Mouse (Mus musculus) lung, postnatal 36 days (tissue): ENCODE measurements around the gene Cers5.
A peak's percentile ranks its signal among the peaks of the same experiment; 100 is the strongest.

Experiments
- DNase-seq: peaks from one replicate; pipeline ENCODE4 v3.0.0; 2022; ENCODE audit warnings: mixed read lengths

The Cers5 gene

DNA sequence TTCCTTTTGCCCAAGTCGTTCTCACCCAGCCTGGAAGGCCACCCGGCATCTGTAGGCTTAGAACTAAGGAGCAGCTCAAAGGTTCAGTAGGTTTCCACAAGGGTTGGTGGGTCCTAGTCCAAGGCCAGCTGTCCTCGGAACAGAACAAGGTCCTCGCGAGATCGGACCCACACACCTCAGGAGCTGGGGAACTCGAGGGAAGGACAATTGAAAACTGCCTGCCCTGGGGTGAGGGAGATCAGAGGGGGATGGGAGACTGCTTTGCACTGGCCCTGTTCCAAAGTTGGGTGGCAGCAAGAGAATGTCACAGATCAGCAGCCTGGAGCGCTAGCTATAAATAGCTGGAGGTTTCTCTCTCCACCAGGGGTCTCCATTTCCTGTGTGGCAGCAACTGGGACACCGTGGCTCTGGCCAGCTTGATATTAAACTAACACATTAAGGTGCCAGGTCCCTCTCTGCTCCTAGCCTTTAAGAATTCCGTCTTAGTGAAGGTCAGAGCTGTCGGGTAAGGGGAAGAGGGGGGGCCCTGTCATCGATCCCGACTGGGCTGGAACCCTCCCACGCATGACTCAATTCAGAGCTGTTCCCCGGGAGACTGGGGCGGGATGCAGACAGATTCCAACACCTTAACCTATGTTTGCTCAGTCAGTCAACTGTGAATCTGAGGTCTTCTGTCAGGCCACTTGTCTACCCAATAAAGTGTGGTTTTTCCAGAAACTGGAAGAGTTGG is 48.2 kb downstream of the Cers5 start:
- DNase-seq: peak; percentile 83

GRCm38 (mm10) chr15:99723515-99724291 is 49.0 kb downstream of the Cers5 start:
- DNase-seq: peak; percentile 87

- no peak for DNase-seq
Measured at GRCm38 (mm10) chr15:99723120-99723514, 49.6 kb downstream of the Cers5 start.

- DNase-seq: no peak
Measured at GRCm38 (mm10) chr15:99721921-99722743, 50.6 kb downstream of the Cers5 start.

DNA sequence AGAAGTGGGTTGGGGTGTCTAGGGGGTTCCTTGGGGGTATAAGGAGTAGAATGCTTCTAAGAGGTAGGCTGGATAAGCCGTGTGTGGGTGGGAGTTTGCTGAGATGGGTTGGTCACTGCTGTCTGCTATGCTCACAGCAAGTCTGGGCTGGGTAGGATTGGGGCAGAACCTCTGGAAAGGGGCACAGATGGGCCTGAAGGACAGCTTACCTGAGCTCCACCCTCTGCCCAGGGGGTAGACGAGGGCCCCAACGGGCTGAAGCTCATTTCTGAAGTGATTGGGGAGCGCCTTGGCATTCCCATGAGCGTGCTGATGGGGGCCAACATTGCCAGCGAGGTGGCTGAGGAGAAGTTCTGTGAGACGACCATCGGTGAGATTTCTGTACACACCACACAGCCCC is 52.8 kb downstream of the Cers5 start:
- DNase-seq: no peak

DNA sequence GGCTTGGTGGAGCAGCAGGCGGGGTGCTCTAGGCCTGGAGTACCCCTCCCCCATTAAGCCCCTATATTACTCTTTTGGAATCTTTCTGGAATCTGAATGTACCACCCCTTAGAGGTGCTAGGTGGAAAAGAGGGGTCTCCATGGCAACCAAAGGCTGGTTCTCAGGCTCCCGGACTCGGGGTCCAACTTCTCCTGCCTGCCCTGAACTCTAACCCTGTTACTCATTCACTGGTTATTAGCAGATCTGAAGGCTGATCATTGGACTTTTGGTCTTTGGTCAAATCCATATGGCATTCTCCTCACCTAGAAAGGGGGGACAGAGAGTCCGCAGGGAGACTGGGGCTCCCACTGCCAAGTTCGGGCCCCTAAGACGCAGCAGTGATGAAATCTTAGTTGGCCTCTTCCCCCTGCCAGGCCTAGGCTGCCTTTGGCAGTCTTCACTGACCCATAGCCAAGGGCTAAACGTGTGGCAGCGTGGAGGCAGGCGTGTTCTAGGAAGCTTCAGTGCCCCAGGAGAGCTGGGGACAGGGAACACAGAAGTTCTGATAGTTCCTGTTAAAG is 54.1 kb downstream of the Cers5 start:
- no peak for DNase-seq

GRCm38 (mm10) chr15:99717386-99718334 is 55.0 kb downstream of the Cers5 start, which contains the start of gene Gpd1:
TSS of gene Gpd1 (plus strand) at chr15:99717515.
- peak; percentile 69 for DNase-seq

GRCm38 (mm10) chr15:99716814-99717213 is 55.9 kb downstream of the Cers5 start:
- DNase-seq: no peak

GRCm38 (mm10) chr15:99715982-99716746 is 56.5 kb downstream of the Cers5 start:
- no peak for DNase-seq

DNA sequence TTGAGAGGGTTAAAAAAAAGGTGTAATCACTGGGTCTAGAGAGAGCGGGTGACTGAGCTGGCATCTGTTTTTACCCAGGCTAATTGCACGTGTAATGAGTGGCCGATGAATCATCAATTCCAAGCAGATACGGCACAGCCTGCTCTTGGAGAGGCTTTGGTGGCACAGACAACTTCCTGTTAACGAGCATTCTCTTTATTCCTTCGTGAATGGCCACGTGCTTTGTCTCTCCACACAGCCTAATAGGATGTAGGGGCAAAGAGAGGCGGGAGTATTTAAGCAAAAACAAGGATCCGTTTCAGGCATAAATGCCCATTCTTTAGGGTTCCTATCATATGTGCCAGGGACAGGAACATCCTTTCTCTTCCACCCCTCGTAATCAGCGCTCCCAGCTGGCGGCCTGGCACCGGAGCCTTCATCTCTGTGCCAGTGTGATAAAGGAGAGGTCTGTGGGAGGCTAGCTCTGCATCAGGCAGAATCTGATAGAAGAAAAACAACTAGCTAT is 57.3 kb downstream of the Cers5 start:
- DNase-seq: no peak

DNA sequence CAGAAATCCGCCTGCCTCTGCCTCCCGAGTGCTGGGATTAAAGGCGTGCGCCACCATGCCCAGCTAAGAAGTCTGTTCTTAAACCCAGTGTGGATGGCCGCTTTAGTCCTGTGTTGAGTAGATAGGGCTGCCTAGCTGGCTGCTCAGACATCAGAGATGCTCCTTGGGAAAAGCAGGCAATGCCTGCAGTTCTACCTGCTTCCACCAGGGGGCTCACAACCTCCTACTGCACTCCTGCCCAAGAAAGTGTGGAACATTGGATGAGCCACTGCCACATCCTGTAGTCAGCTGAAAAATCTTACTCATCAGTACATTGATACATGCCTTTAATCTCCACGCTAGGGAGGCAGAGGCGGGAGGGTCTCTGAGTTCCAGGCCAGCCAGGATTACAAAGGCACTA is 57.8 kb downstream of the Cers5 start:
- DNase-seq: peak; percentile 88

GRCm38 (mm10) chr15:99714206-99714605 is 58.5 kb downstream of the Cers5 start:
- DNase-seq: no peak

DNA sequence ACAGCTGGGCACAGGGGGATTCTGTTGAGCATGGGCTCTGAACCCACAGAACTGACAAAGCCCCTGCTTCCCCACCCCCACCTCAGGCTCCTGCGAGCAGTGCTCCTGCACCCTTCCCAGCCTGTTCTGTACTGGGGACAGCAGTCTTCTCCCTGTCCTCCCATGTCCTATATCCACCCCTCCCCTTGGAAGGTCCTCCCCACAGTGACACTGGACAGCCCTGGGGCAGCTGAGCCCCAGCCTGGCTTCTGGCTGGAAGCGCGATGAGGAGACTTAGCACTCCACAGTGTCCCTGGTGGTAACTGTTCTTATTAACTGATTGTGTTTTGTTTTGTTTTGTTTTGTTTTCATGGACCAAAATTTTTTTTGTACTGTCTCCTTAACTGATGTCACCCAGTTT is 59.1 kb downstream of the Cers5 start:
- no peak for DNase-seq

DNA sequence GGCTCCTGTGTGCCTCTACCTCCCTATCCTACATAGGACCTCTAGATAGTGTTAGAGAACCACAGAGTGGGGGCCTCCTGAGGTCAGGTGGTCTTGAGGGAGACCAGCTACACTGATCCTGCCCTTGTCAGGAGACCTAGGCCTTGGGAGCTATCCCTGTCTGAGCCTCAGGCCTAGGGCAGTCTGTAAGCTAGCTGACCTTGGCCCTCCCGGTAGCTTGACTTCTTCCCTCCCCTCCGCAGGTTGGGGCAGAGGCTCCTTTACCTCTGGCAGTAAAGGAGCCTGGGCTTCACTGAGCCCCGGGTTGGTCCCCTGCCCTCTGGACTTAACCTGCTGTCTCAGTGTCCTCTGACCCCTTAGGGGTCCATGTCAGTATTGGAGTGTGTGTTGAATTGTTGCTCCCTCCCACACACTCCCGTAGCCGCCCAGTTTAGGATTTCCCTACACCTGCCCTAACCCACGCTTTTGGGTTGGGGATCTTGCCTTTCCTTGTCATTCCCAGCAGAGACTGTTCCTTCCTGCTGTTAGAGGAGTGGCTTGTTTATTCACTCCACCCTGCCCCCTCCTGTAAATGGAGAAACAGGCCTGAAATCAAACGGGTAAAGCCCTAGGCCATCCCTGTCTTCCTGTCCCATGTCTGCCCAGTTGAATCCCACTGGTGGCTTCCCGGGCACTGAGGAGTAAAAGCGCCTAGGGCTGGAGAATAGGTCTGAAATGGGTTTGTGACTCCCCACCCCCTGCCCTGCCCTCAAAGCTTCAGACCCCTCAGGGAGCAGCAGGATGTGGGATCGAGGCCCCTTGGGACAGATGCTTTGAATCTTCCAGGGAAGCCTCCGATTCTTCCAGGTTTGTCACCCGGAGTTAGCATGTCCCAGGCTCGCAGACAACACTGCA is 59.8 kb downstream of the Cers5 start:
- no peak for DNase-seq

GRCm38 (mm10) chr15:99711491-99711890 is 61.2 kb downstream of the Cers5 start:
- DNase-seq: no peak

GRCm38 (mm10) chr15:99710221-99711190 is 62.2 kb downstream of the Cers5 start:
- no peak for DNase-seq

GRCm38 (mm10) chr15:99708176-99708575 is 64.5 kb downstream of the Cers5 start:
- DNase-seq: no peak

- DNase-seq: peak; percentile 61
Measured at GRCm38 (mm10) chr15:99705440-99706048, 67.1 kb downstream of the Cers5 start, which contains the start of gene Gm17349. TSS of gene Gm17349 (minus strand) at chr15:99705490.
